Mouse (Mus musculus) layer of hippocampus, postnatal 14 days (tissue): ENCODE measurements around the gene Vmn2r85. TPM values are rescaled to one million over a fixed set of nuclear protein-coding genes. Genes with fewer than 3 reads are reported as not detected.

Source experiments
- total RNA-seq, 2 experiments: library from RNA; stranded (reverse); gene quantifications; 2 replicates each; pipeline ENCODE4 v1.2.3; 2021

Gene Vmn2r85
- total RNA-seq, 2 experiments from 2014 or later, result 0.32 to 0.41 TPM

Other genes starting within 250 kb of the Vmn2r85 start
- not detected for gene Olfr826, start 245.5 kb downstream of the Vmn2r85 start, total RNA-seq
- not detected for gene Olfr827, start 215.3 kb downstream of the Vmn2r85 start, total RNA-seq
- under 1 TPM; 0.19 to 0.30 TPM for gene Neurod4, start 149.5 kb downstream of the Vmn2r85 start, total RNA-seq
- gene Tespa1, start 106.8 kb downstream of the Vmn2r85 start, total RNA-seq, result 1 to 10 TPM; 1.3 to 1.6 TPM
- gene Vmn2r84, start 35.4 kb downstream of the Vmn2r85 start, total RNA-seq, result under 1 TPM; 0.09 to 0.10 TPM
- gene Vmn2r86, start 26.3 kb upstream of the Vmn2r85 start, total RNA-seq, result under 1 TPM; 0.16 to 0.21 TPM
- under 1 TPM; 0.38 to 0.41 TPM for gene Vmn2r87, start 67.7 kb upstream of the Vmn2r85 start, total RNA-seq